Comparison of ENCODE assay signal across 29 mouse cellular contexts in genomic region chr1:70855912-70856311, GRCm38 (mm10).
DNase-seq lines count a peak whose midpoint lies in the region; ATAC-seq and TF ChIP-seq lines count a peak whose summit lies in the region.
"Had no signal": no experiment of that assay in that cellular context is flagged by ENCODE, and none has a peak within 500 bp of the region (broad histone marks: within the 10 kb centered on the region; RNA-seq: fewer than 3 reads in every experiment).

No protein-coding gene starts in this region.

- H3K27me3 ChIP-seq in forebrain, embryonic 15.5 days: no peaks in the 10 kb centered on the region
- H3K27me3 ChIP-seq in forebrain, embryonic 10.5 days (ENCODE audit: poor library complexity, severe bottlenecking): no peaks in the 10 kb centered on the region
- H3K27me3 ChIP-seq in liver, adult 2 months (ENCODE audit: control insufficient read depth, insufficient read depth, low read length): no peaks in the 10 kb centered on the region
- H3K27me3 ChIP-seq in forebrain, embryonic 16.5 days (replicated peaks; ENCODE audit: control insufficient read depth, insufficient read depth, low read length): no peaks in the 10 kb centered on the region
- H3K27me3 ChIP-seq in splenic B cell, adult 2 months (ENCODE audit: control insufficient read depth, insufficient read depth, low read length, poor library complexity, severe bottlenecking): no peaks in the 10 kb centered on the region
- H3K27me3 ChIP-seq: heart, embryonic 13.5 days; neural tube, embryonic 12.5 days; stomach, embryonic 15.5 days had no signal

- H3K4me3 ChIP-seq in forebrain, embryonic 15.5 days: no peak overlapping the region
- H3K4me3 ChIP-seq in forebrain, embryonic 10.5 days: no peak overlapping the region
- no peak overlapping the region for H3K4me3 ChIP-seq in liver, adult 2 months (ENCODE audit: insufficient read depth, low read depth, low read length)
- no peak overlapping the region for H3K4me3 ChIP-seq in forebrain, embryonic 16.5 days (replicated peaks; ENCODE audit: low read length)
- H3K4me3 ChIP-seq: heart, adult 2 months; heart, embryonic 13.5 days; left cerebral cortex, adult 2 months; myocyte; neural tube, embryonic 12.5 days; stomach, embryonic 15.5 days had no signal

- H3K9ac ChIP-seq in forebrain, embryonic 15.5 days (replicated peaks): no peak overlapping the region
- H3K9ac ChIP-seq in liver, adult 2 months (ENCODE audit: low read depth, low read length): no peak overlapping the region
- H3K9ac ChIP-seq in forebrain, embryonic 16.5 days (replicated peaks; ENCODE audit: low read depth, low read length): no peak overlapping the region
- H3K9ac ChIP-seq: heart, embryonic 13.5 days; liver, embryonic 14.5 days; neural tube, embryonic 12.5 days; stomach, embryonic 15.5 days had no signal

- peaks cover 21% of the 10 kb centered on the region; the same call in 1 of the 2 replicates for H3K4me1 ChIP-seq in forebrain, embryonic 15.5 days
- no peaks in the 10 kb centered on the region for H3K4me1 ChIP-seq in forebrain, embryonic 10.5 days
- no peaks in the 10 kb centered on the region; the same call in 1 of the 2 replicates for H3K4me1 ChIP-seq in liver, adult 2 months (ENCODE audit: control insufficient read depth, insufficient read depth, low read length)
- peaks cover 15% of the 10 kb centered on the region for H3K4me1 ChIP-seq in forebrain, embryonic 16.5 days (replicated peaks; ENCODE audit: control insufficient read depth, insufficient read depth, low read length)
- H3K4me1 ChIP-seq: neural tube, embryonic 12.5 days; stomach, embryonic 15.5 days had no signal

- ATAC-seq in forebrain, embryonic 15.5 days (replicated peaks): peak; percentile 58
- ATAC-seq in forebrain, embryonic 16.5 days: peak; percentile 63
- ATAC-seq in megakaryocyte-erythroid progenitor cell, adult 5-6 weeks (replicated peaks; ENCODE audit: low FRiP score, low TSS enrichment, poor library complexity, severe bottlenecking): no peak
- ATAC-seq in monocyte, adult 5-6 weeks (replicated peaks; ENCODE audit: insufficient number of reproducible peaks, low FRiP score, low TSS enrichment, poor library complexity, severe bottlenecking): no peak
- ATAC-seq: activated CD4-positive, CD25-positive, alpha-beta regulatory T cell, adult 4 months; intestine, embryonic 16.5 days; midbrain, embryonic 16.5 days had no signal

- H3K36me3 ChIP-seq in forebrain, embryonic 15.5 days: no peaks in the 10 kb centered on the region
- H3K36me3 ChIP-seq in forebrain, embryonic 10.5 days (replicated peaks): no peaks in the 10 kb centered on the region
- no peaks in the 10 kb centered on the region for H3K36me3 ChIP-seq in liver, adult 2 months (ENCODE audit: control insufficient read depth, insufficient read depth, low read length)
- no peaks in the 10 kb centered on the region for H3K36me3 ChIP-seq in forebrain, embryonic 16.5 days (ENCODE audit: control insufficient read depth, insufficient read depth)
- no peaks in the 10 kb centered on the region for H3K36me3 ChIP-seq in splenic B cell, adult 2 months (ENCODE audit: control insufficient read depth, insufficient read depth, low read length, poor library complexity, severe bottlenecking)
- H3K36me3 ChIP-seq: heart, embryonic 13.5 days; neural tube, embryonic 12.5 days; stomach, embryonic 15.5 days had no signal

- H3K79me2 ChIP-seq in liver, adult 2 months (ENCODE audit: control insufficient read depth, insufficient read depth, low read length): no peaks in the 10 kb centered on the region

- WGBS in forebrain, embryonic 15.5 days: 50% methylated on average over 5 of the region's 5 CpGs
- WGBS in forebrain, embryonic 10.5 days: 88% methylated on average over 5 of the region's 5 CpGs
- WGBS in liver, adult 2 months: 79% methylated on average over 5 of the region's 5 CpGs
- WGBS in forebrain, embryonic 16.5 days: 54% methylated on average over 5 of the region's 5 CpGs

- no peak for DNase-seq in forebrain, embryonic 10.5 days (ENCODE audit: extremely low spot score, low spot score)
- DNase-seq in liver, adult 2 months (ENCODE audit: extremely low read depth, low read depth, low spot score): peak; percentile 8
- DNase-seq in liver: no peak
- DNase-seq in splenic B cell, adult 2 months (ENCODE audit: low read depth, low spot score): peak; percentile 17
- DNase-seq: adrenal gland, adult 2 months; B cell, adult 2 months; cerebellum, adult 18-20 months; cerebellum, postnatal 10 days; gastrocnemius, postnatal 25 days; heart, adult 2 months; heart, postnatal 10 days; kidney, postnatal 14 days; lung, adult 2 months; lung, postnatal 10 days had no signal

- H3K4me2 ChIP-seq in forebrain, embryonic 15.5 days (replicated peaks): no peak overlapping the region
- H3K4me2 ChIP-seq in forebrain, embryonic 16.5 days (ENCODE audit: low read length): no peak overlapping the region
- H3K4me2 ChIP-seq: heart, embryonic 13.5 days; midbrain, embryonic 11.5 days; neural tube, embryonic 12.5 days; stomach, embryonic 15.5 days had no signal

- peak overlapping the region; percentile 46; the same call in 1 of the 2 replicates for H3K27ac ChIP-seq in forebrain, embryonic 15.5 days (replicated peaks)
- no peak overlapping the region for H3K27ac ChIP-seq in forebrain, embryonic 10.5 days
- no peak overlapping the region for H3K27ac ChIP-seq in liver, adult 2 months (replicated peaks; ENCODE audit: insufficient read depth, low read depth, low read length)
- H3K27ac ChIP-seq in forebrain, embryonic 16.5 days (ENCODE audit: low read length): no peak overlapping the region
- H3K27ac ChIP-seq: heart, adult 2 months; heart, embryonic 13.5 days; left cerebral cortex, adult 2 months; liver, embryonic 14.5 days; macrophage; neural tube, embryonic 12.5 days; stomach, embryonic 15.5 days had no signal

- TF ChIP-seq POLR2A in liver, adult 2 months (IDR thresholded peaks at IDR 0.05; ENCODE audit: extremely low read depth, insufficient read depth, low read length): no peak

- no peaks in the 10 kb centered on the region for H3K9me3 ChIP-seq in forebrain, embryonic 15.5 days
- no peaks in the 10 kb centered on the region for H3K9me3 ChIP-seq in forebrain, embryonic 10.5 days
- no peaks in the 10 kb centered on the region for H3K9me3 ChIP-seq in forebrain, embryonic 16.5 days (ENCODE audit: control insufficient read depth, low read length)
- H3K9me3 ChIP-seq: heart, embryonic 13.5 days; neural tube, embryonic 12.5 days; stomach, embryonic 15.5 days had no signal

- no peak for TF ChIP-seq CTCF in liver, adult 2 months (IDR thresholded peaks at IDR 0.05; ENCODE audit: low read depth, low read length)

Comparison
In these comparisons a context has a peak if more than half of its experiments do, and no peak if none do; other contexts are left out.
1. DNase-seq: peak in liver, adult 2 months (single experiment) and splenic B cell, adult 2 months (single experiment); none in forebrain, embryonic 10.5 days (single experiment) and liver (single experiment).
2. ATAC-seq: peak in forebrain, embryonic 15.5 days (single experiment) and forebrain, embryonic 16.5 days (single experiment); none in megakaryocyte-erythroid progenitor cell, adult 5-6 weeks (single experiment) and monocyte, adult 5-6 weeks (single experiment).